Mouse (Mus musculus) 3T3-L1 (cell line): Measurements from ENCODE around the gene Slc22a12.

ENCODE experiments used
- DNase-seq: peaks from one replicate; pipeline ENCODE4 v3.0.0-alpha.2; 2015; ENCODE audit warnings: low read depth, low spot score

The Slc22a12 gene

DNA sequence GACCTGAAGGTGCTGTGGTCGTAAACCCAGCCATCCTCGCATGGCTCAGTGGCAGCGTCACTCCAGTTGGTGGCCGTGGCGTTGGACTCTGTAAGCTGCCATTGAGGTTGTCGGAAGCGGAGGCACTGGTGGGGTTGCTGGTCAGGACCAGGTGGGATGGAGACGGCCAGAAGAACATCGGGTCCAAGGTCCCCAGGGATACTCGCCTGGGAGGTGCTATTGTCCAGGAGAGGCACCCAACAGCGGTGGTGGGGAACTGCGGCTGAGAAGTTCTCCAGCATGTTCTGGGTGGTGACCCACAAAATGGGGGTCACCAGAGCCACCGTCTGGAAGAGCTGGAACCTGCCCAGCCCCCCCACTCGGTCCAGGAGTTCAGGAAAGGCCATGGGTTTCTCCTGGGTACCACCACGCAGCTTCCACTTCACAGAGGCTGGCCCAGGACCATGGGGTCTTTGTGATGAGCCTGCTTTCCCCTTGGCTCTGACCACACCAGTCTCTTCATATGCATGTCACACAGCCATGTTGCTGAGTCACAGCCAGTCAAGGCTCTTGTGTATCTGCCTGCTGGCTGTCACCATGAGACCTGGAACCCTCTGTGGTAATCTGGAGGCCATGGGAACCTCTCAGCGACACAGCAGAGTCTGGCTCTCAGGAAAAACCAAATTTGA is at the start of gene Slc22a12:
Gene Slc22a12 (minus strand): TSS at position 666 of the 668 bp plus-strand sequence.
- no peak for DNase-seq

DNA sequence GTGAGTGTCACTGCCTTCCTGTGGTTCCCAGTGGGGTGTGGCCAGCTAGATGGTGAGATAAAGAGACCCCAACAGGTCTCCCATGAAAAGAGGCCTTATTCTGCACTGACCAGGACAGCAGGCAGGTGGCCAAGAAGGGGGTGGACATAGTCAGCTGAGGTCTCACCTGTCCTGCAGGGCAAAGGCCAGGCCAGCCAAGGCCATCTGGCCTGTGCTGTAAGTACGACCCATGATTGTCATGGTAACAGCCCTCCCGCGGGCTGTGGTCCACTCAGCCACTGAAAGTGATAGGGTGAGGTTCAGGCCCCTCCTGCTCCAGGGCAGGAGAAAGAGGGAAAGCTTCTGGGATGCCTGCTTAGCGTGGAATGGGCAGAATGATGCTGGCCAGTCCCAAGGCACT is 29.2 kb upstream of the Slc22a12 start:
- DNase-seq = no peak

DNA sequence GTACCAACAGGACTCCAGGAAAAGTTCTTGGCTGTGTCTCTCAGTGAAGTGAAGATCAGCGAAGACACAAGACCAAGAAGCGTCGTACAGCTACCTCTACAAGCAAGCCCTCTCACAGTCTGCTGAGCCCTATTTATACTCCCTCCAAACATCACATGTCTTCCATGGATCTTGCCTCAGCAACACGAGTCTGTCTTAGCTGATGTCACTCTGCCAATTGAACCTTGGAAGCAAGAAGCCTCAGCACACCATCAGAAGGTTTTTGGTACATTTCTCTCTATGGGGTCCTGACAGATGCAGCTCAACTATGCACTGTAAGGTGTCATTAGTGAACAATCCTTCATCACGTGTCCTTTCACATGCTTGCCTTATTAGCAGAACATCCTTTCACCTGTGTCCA is 28.6 kb upstream of the Slc22a12 start:
- DNase-seq = no peak

- DNase-seq = no peak
Measured at GRCm38 (mm10) chr19:6569561-6569960, 26.7 kb upstream of the Slc22a12 start.

DNA sequence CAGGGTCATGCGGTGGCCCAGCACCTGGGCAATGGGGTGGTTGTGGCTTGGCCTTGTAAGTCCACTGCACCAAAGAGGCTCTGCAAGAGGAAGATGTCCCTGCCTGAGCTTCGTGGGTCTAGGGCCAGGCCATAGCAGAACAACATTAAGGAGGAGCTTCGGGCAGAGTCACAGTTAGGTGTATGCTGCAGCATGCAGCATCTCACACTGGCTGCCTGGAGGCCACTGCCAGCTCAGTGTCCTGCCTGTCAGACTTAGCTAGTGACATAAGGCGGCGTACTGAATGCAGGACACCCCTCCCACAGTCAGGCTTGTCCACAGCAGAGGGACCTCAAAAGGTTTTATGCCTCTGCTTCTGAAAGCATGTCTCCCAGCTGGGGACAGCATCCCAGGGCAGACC is 26.2 kb upstream of the Slc22a12 start:
- no peak for DNase-seq

GRCm38 (mm10) chr19:6566450-6566849 is 23.6 kb upstream of the Slc22a12 start:
- no peak for DNase-seq

- no peak for DNase-seq
Measured at GRCm38 (mm10) chr19:6565136-6565535, 22.3 kb upstream of the Slc22a12 start.

- no peak for DNase-seq
Measured at GRCm38 (mm10) chr19:6560246-6560815, 17.5 kb upstream of the Slc22a12 start.

GRCm38 (mm10) chr19:6559576-6559975 is 16.7 kb upstream of the Slc22a12 start:
- DNase-seq = no peak

DNA sequence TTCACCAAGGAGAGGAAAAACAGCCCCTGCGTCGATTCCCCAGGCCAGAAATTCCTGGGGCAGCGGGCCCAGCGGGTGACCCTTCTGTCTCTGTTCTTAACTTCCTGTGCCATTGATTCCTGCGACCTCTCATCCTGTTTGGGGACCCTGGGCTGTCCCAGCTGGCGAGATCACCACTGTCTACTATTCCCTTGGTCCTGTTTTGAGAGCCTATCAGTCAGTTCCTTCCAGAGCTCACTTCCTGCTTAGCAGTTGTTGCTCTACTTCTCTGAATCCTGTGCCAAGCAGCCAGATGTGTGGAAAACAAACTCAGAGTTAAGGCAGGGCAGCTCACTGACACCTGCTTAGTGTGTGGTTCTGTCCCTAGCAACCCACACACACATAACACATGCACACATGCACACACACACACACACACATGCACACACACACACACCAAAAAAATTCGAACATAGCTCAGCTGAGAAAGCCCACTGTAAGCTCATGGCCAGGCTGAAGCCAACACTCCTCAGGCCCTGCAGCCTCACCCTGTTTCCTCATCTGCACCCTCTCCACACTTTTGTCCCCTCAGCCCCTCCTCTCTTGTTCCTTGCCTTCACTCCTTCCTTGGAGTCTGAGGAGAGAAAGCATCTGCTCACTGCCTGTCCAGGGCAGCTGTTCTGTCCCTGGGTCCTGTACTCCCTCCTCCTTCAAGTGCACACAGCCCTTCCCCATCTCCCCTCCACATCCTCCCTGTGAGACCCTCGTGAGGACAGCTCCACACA is 11.2 kb upstream of the Slc22a12 start:
- DNase-seq = peak; percentile 35

- DNase-seq = no peak
Measured at GRCm38 (mm10) chr19:6553174-6553573, 10.3 kb upstream of the Slc22a12 start.

DNA sequence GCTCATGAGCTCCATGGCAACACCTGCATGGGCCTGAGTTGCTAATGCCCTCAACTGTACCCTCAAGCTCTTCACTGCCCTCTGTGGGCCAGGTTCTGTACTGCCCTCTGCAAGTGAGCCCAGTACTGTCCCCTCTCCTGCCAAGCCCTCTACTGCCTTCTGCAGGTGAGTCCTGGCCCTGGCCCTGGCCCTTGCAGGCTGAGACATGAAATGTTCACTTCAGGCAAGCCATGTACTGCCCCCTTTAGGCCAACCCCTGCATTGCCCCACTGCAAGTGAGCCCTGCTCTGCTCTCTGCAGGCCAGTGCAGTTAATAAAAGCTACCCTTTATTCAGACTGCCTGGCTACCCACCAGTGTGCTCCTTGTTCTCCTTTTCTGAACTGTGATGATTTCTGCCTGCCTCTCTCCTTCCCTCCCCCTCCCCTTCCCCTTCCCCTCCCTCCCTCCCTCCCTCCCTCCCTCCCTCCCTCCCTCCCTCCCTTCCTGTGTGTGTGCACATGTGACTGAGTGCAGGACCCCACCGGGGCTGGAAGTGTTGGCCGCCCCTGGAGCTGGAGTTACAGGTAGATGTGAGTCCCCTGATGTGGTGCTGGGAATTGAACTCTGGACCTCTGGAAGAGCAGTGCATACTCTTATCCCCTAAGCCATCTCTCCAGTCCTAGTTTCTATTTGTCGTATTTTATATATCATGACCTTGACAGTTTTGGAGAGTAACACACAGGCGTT is 9.6 kb upstream of the Slc22a12 start:
- peak; percentile 39 for DNase-seq

GRCm38 (mm10) chr19:6551215-6551614 is 8.4 kb upstream of the Slc22a12 start:
- no peak for DNase-seq

DNA sequence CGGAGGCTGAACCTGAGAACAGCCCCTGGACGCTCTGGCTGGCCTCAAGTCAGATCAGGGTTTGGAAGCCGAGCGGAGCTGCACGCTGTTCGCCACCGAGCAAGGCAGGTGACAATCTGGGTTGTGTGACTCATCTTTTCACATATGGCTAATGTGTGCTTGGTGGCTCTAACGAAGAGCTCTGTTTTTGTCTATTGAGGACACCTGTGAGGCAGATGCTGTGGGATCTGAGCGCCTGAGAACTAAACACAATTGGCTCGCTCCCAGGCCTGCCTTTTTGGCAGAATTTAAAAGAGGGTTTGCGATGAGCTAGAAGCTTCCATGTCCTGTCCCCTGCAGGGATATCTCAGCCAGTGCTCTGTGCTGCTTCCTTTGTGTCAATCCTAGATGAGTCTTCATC is 6.7 kb upstream of the Slc22a12 start:
- DNase-seq = no peak

DNA sequence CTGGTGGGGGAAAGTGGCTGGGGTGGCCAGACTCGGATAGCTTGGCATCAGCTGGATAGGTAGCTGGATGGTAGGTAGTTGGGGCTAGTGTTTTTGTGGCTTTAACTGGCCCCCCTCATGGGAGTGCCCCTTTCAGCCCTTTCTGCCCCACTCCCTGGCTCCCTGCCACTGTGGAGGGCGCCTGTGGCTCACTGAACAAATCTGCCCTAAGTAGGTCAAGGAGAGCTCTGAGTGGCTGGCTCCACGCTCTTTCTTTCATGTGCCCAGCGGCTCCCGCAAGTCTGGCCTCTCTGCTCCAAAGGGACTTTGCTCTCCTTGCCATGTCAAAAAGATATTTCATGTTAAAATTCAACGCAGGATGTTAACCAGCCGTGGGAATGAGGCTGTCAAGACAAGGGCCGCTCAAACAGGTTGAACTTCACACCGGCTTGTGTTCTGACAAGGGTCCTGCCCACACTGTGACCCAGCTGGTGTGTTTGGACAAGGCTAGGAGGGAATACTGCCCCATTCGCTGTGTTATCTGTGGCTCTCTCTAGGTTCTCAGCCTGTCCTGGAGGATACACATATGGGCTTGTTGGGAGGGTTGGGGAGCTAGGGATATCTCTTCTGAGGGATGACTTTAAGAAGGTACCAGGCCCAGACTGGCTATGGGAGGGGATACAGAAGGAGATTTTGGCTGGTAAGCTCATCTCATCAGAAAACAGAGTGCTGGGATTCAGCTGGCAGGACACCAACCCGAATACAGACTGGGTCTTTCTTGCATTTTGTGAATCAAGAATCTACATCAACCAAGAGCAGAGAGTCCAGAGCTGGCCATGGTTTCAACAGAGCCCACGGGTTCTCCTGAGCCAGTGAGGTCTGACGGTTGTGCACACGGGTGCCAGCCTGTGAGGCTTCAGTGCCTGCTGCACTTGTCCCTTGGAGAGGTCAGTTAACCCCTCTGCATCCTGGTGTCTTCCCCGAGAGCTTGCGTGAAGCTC is 5.9 kb upstream of the Slc22a12 start:
- no peak for DNase-seq

DNA sequence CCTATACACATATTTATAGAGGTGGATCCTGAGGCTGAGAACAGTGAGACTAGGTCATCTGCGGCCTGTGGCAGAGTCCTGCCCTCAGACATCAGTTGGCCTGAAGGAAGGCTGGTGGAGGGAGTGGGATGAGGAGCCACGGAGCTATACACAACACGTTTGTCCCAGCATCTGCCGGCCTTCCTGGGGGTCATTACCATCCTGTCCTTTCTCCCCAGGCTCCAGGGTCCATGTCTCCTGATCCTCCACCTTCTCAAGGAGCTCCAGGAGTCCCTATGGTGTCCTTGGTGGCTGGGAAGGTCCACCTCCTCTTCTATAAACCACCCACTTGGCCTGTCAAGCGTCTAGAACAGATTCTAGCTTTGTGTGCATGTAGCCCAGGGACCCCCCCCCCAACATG is 5.0 kb upstream of the Slc22a12 start:
- DNase-seq = no peak

DNA sequence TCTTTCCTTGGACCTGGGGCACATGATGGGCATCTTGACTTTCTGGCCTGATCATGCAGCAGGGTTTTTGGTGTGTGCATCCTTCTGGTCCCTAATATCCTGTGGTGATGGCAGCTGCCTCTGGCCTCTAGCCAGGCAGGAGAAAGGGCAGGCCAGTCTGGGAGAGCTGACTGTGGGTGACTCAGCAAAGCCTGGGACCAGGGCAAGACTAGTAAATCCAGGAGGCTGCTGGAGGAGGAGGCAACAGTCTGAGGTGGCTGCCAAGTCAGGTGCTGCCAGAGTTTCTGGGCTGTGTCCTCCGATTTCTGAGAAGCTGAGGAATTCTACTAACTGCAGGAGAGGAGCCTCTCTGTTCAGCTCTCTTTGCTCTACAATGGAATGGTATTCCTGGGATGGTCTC is 3.3 kb upstream of the Slc22a12 start:
- peak; percentile 94 for DNase-seq

DNA sequence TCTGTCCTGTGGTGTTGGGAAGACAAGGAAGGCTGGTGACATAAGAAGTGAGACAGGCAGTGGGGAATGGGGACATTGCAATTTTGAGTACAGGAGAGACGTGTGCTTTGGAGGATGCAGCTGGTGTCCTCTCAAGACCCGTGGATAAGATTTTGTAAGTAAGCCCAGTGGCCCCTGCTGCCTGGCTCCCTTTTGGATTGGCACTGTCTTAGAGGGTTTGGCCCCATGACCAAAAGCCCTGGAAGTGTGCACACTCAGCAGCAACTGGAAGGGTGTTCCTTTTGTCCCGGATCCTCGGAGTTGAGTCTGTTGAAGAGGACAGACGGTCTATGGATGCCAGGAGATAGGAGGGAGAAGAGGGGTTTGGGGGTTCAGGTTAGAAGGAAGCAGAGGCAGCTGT is 2.6 kb upstream of the Slc22a12 start:
- DNase-seq = no peak

DNA sequence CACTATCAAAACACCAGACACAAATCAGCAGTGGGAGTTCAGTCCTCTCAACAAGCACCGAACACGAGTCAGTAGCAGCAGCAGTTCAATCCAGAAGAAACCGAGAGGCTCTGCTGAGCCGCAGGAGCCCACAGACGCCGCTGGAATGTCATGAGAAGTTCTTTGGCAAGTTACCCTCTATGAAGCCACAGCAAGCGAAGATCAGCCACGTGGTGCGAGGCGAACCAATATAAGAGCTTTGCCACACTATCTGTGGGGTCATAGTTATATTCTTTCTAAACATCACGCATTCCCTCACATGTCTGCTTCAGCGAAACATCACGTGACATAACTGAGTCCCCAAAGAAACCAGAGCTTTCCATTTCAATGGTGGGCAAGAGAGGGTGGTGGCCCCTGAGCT is 1.9 kb upstream of the Slc22a12 start:
- no peak for DNase-seq

DNA sequence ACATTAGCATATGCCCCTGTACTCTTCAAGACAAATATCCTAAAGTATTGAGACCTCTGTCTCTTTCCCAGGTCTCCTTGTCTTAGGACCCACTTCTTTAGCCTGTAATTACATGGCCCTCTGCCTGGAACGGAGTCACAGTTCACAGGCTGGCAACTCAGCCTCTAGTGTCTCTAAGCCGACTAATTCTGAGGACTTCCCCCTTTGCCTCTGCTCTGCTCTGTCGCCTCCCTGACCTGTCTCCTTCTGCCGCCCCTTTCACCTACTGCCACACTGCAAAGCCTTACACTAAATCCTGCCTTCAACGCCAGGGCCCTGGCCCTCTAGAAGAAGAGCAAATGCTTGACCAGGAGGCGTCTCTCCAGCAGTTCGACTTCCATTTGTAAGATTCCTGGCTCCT is 686 bp upstream of the Slc22a12 start:
- DNase-seq = no peak

GRCm38 (mm10) chr19:6543035-6543383 is 177 bp upstream of the Slc22a12 start:
- no peak for DNase-seq
